Mouse (Mus musculus): ENCODE data around the gene Setd5.

- TF ChIP-seq CTCF (IDR thresholded peaks at IDR 0.05; ENCODE audit: low read depth) (no peak), EP300 (IDR thresholded peaks at IDR 0.05; ENCODE audit: low read depth) (no peak)
Observed at GRCm38 (mm10) chr6:113030970-113031660, 46.0 kb upstream of the Setd5 start.

Data from liver, embryonic 14.5 days (tissue).